Mouse (Mus musculus) heart, adult 2 months (tissue): ENCODE data around the gene Ap3d1.

ENCODE experiments used
- CTCF ChIP-seq: fragments of 200-600 bp; IDR thresholded peaks from 2 replicates; pipeline ENCODE4 v1.8.1; 2022; ENCODE audit warnings: antibody characterized with exemption, mild to moderate bottlenecking, moderate library complexity
- EP300 ChIP-seq: fragments of 200-500 bp; IDR thresholded peaks from 2 replicates; pipeline ENCODE4 v1.6.1; 2011; ENCODE audit warnings: low read depth, low read length, control low read depth; ENCODE audit not compliant: insufficient read depth
- POLR2A ChIP-seq: fragments of 200-500 bp; IDR thresholded peaks from 2 replicates; pipeline ENCODE4 v1.6.1; 2011; ENCODE audit warnings: mild to moderate bottlenecking, low read depth, low read length, control low read depth; ENCODE audit not compliant: insufficient read depth

DNA sequence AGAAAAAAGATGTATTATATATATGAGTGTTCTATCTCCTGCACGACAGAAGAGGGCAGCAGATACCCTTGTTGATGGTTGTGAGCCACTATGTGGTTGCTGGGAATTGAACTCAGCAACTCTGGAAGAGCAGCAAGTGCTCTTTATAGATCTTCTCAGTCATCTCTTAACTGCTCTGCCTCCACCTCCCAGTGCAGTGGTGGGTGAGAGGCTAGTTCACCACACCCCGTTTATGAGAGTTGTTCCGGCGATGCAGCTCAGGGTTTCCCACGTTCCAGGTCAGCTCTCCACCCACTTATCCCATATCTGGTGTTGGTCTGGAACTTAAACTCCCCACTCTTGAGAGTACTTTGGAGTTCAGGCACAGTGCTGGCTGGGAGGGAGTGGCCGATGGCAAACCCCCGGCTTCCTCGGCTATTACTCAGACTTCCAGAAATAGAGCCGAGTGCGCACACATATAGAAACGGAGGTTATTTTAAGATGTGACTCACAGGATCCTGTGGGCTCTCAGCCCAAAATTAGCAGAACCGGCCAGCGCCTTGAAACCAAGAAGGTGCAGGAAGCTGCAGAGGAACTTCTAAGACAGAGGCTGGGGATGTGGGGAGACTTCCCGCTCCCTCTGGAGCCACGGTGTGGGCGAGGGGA lies 9.2 kb upstream of the Ap3d1 start:
- TF ChIP-seq EP300 (peak; percentile 25; the same call in 1 of the 2 replicates), CTCF (peak; percentile 74), POLR2A (peak; percentile 66)
